Mouse (Mus musculus) gastrocnemius, postnatal 10 days (tissue): ENCODE measurements at regions not wholly inside any gene's neighbourhood (a gene's known extent, or its start where the extent isn't known, plus 50 kb on each side); places are given as distances from the start of the nearest gene placed in this dataset.

Experiments used
- DNase-seq: peaks from one replicate; pipeline ENCODE4 v3.0.0; 2021; ENCODE audit warnings: mixed read lengths

GRCm38 (mm10) chr3:52641226-52642181, 373.4 kb downstream of the Foxo1 start:
- DNase-seq: peak; percentile 65

- peak; percentile 26 for DNase-seq
Measured at GRCm38 (mm10) chr3:52640250-52641147, 372.4 kb downstream of the Foxo1 start.

- no peak for DNase-seq
Measured at GRCm38 (mm10) chr3:52638816-52639215, 370.7 kb downstream of the Foxo1 start.

- no peak for DNase-seq
Measured at GRCm38 (mm10) chr3:52634353-52634752, 366.2 kb downstream of the Foxo1 start.

- DNase-seq: no peak
Measured at GRCm38 (mm10) chr3:52633491-52634100, 365.5 kb downstream of the Foxo1 start.

GRCm38 (mm10) chr3:52632635-52633034, 364.5 kb downstream of the Foxo1 start:
- DNase-seq: no peak

- DNase-seq: no peak
Measured at GRCm38 (mm10) chr3:52630209-52630608, 362.1 kb downstream of the Foxo1 start.

- no peak for DNase-seq
Measured at GRCm38 (mm10) chr3:52625125-52625524, 357.0 kb downstream of the Foxo1 start.

GRCm38 (mm10) chr3:52622530-52622929, 354.4 kb downstream of the Foxo1 start:
- no peak for DNase-seq

- no peak for DNase-seq
Measured at GRCm38 (mm10) chr3:52621936-52622335, 353.8 kb downstream of the Foxo1 start.

- no peak for DNase-seq
Measured at GRCm38 (mm10) chr3:52618925-52619224, 350.7 kb downstream of the Foxo1 start.

- DNase-seq: no peak
Measured at GRCm38 (mm10) chr3:52618212-52618924, 350.2 kb downstream of the Foxo1 start.

GRCm38 (mm10) chr3:52617413-52618149, 349.4 kb downstream of the Foxo1 start:
- no peak for DNase-seq

- DNase-seq: no peak
Measured at GRCm38 (mm10) chr3:52611881-52612280, 343.7 kb downstream of the Foxo1 start.

GRCm38 (mm10) chr3:52610466-52610865, 342.3 kb downstream of the Foxo1 start:
- no peak for DNase-seq

GRCm38 (mm10) chr3:52608086-52608426, 339.9 kb downstream of the Foxo1 start:
- no peak for DNase-seq

- DNase-seq: no peak
Measured at GRCm38 (mm10) chr3:52607379-52608085, 339.4 kb downstream of the Foxo1 start.

GRCm38 (mm10) chr3:52605261-52605771, 337.2 kb downstream of the Foxo1 start:
- DNase-seq: peak; percentile 33

GRCm38 (mm10) chr3:52603244-52603704, 335.1 kb downstream of the Foxo1 start:
- peak; percentile 60 for DNase-seq

GRCm38 (mm10) chr3:52601011-52601745, 333.0 kb downstream of the Foxo1 start:
- DNase-seq: peak; percentile 78
